Mouse (Mus musculus): ENCODE results near the gene Gcn1l1. TPM values are rescaled to one million over a fixed set of nuclear protein-coding genes. Genes with fewer than 3 reads are reported as not detected.
"Not testable (repeated sequence)": the region's sequence is repeated elsewhere in the genome, so short reads cannot be mapped to it uniquely, and the experiment has no call there.

Gene Gcn1l1
- polyA plus RNA-seq, 1 experiment from 2014 or later = 40.3 TPM

DNA sequence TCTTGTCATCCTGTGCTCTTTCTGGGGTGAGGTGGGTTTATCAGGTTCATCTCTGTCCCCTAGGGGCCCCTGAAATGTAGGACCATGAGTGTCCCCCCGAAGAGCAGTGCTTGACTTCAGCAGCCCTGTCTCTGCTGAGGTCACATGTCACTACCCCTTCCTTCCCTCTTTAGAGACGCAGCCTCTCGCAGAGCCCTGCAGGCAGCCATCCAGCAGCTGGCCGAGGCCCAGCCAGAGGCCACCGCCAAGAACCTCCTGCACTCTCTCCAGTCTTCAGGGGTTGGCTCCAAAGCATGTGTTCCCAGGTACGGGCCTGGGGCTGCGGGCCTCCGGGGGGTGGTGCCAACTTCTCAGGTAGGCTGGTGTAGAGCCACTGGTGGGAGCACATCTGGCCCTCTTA is 9.9 kb downstream of the Gcn1l1 start:
- Histone ChIP-seq H3K27me3 (replicated peaks; ENCODE audit: control insufficient read depth, insufficient read depth, low read length) (no peaks in the 10 kb centered on the region), H3K4me2 (ENCODE audit: low read depth, low read length) (no peak overlapping the region), H3K4me3 (ENCODE audit: low read depth, low read length) (no peak overlapping the region), H3K27ac (replicated peaks; ENCODE audit: low read depth, low read length) (no peak overlapping the region), H3K4me1 (ENCODE audit: control insufficient read depth, insufficient read depth, low read length) (no peaks in the 10 kb centered on the region), H3K9ac (ENCODE audit: low read depth, low read length) (no peak overlapping the region), H3K36me3 (ENCODE audit: control insufficient read depth, insufficient read depth, low read length) (peaks cover 87% of the 10 kb centered on the region), H3K9me3 (ENCODE audit: control insufficient read depth, low read length) (no peaks in the 10 kb centered on the region)
- no peak for ATAC-seq (ENCODE audit: low read depth)
- 83% methylated on average over 8 of the region's 8 CpGs for WGBS
- DNase-seq (ENCODE audit: low spot score) = no peak

GRCm38 (mm10) chr5:115577686-115578085 is 12.6 kb downstream of the Gcn1l1 start:
- H3K4me3 ChIP-seq (ENCODE audit: low read depth, low read length); H3K4me1 ChIP-seq (ENCODE audit: control insufficient read depth, insufficient read depth, low read length); H3K9ac ChIP-seq (ENCODE audit: low read depth, low read length); DNase-seq (ENCODE audit: low spot score); H3K27me3 ChIP-seq (replicated peaks; ENCODE audit: control insufficient read depth, insufficient read depth, low read length); ATAC-seq (ENCODE audit: low read depth); H3K27ac ChIP-seq (replicated peaks; ENCODE audit: low read depth, low read length); H3K4me2 ChIP-seq (ENCODE audit: low read depth, low read length): not testable (repeated sequence)
- Histone ChIP-seq H3K36me3 (ENCODE audit: control insufficient read depth, insufficient read depth, low read length) (peaks cover 94% of the 10 kb centered on the region), H3K9me3 (ENCODE audit: control insufficient read depth, low read length) (peaks cover 11% of the 10 kb centered on the region)
- WGBS = 95% methylated on average over 4 of the region's 4 CpGs

DNA sequence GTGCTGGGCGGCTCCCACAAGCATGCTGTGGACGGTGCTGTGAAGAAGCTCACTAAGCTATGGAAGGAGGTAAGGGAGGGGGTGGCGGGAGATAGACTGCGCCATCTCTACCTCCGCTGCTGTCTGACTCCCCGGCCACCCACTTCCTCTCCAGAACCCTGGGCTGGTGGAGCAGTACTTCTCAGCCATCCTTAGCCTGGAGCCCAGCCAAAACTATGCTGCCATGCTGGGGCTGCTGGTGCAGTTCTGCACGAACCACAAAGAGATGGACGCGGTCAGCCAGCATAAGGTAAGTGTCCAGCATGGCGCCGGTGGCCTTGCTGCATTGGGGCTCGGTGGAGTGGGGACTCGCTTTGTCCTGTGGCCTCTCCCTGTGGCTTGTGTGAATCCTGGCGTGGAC is 13.9 kb downstream of the Gcn1l1 start:
- Histone ChIP-seq H3K27ac (replicated peaks; ENCODE audit: low read depth, low read length) (no peak overlapping the region), H3K27me3 (replicated peaks; ENCODE audit: control insufficient read depth, insufficient read depth, low read length) (no peaks in the 10 kb centered on the region), H3K36me3 (ENCODE audit: control insufficient read depth, insufficient read depth, low read length) (peaks cover 95% of the 10 kb centered on the region), H3K4me2 (ENCODE audit: low read depth, low read length) (no peak overlapping the region), H3K9me3 (ENCODE audit: control insufficient read depth, low read length) (peaks cover 15% of the 10 kb centered on the region), H3K4me1 (ENCODE audit: control insufficient read depth, insufficient read depth, low read length) (no peaks in the 10 kb centered on the region), H3K9ac (ENCODE audit: low read depth, low read length) (no peak overlapping the region), H3K4me3 (ENCODE audit: low read depth, low read length) (no peak overlapping the region)
- WGBS = 94% methylated on average over 12 of the region's 14 CpGs
- DNase-seq (ENCODE audit: low spot score) (no peak), ATAC-seq (ENCODE audit: low read depth) (no peak)

DNA sequence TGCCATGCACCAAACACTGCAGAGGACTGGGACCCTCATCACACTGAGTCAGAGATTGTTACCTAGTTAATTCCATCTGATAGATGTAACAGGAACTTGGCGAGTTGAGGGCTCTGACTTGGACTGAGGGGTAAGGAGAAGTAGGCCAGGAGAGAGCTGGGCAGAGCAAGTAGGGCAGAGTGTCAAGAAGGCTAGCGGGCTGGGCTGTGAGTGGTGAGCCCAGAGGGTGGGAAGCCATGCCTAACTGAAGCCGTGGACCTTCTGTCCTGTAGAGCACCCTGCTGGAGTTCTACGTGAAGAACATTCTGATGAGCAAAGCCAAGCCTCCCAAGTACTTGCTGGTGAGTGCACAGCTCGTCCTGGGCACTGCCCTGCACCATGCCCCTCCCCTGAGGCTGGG is 14.3 kb downstream of the Gcn1l1 start:
- Histone ChIP-seq H3K4me1 (ENCODE audit: control insufficient read depth, insufficient read depth, low read length) (no peaks in the 10 kb centered on the region), H3K4me3 (ENCODE audit: low read depth, low read length) (no peak overlapping the region), H3K9me3 (ENCODE audit: control insufficient read depth, low read length) (peaks cover 15% of the 10 kb centered on the region), H3K27me3 (replicated peaks; ENCODE audit: control insufficient read depth, insufficient read depth, low read length) (no peaks in the 10 kb centered on the region), H3K9ac (ENCODE audit: low read depth, low read length) (no peak overlapping the region), H3K4me2 (ENCODE audit: low read depth, low read length) (no peak overlapping the region), H3K27ac (replicated peaks; ENCODE audit: low read depth, low read length) (no peak overlapping the region), H3K36me3 (ENCODE audit: control insufficient read depth, insufficient read depth, low read length) (peaks cover 95% of the 10 kb centered on the region)
- DNase-seq (ENCODE audit: low spot score) = no peak
- WGBS = 96% methylated on average over 4 of the region's 5 CpGs
- no peak for ATAC-seq (ENCODE audit: low read depth)

- ATAC-seq (ENCODE audit: low read depth) = no peak
- H3K9ac ChIP-seq (ENCODE audit: low read depth, low read length) = no peak overlapping the region
- 90% methylated on average over 14 of the region's 14 CpGs for WGBS
- no peak overlapping the region for H3K4me3 ChIP-seq (ENCODE audit: low read depth, low read length)
- peaks cover 95% of the 10 kb centered on the region for H3K36me3 ChIP-seq (ENCODE audit: control insufficient read depth, insufficient read depth, low read length)
- no peak overlapping the region for H3K4me2 ChIP-seq (ENCODE audit: low read depth, low read length)
- H3K9me3 ChIP-seq (ENCODE audit: control insufficient read depth, low read length) = peaks cover 15% of the 10 kb centered on the region
- DNase-seq (ENCODE audit: low spot score) = no peak
- H3K27ac ChIP-seq (replicated peaks; ENCODE audit: low read depth, low read length) = no peak overlapping the region
- H3K27me3 ChIP-seq (replicated peaks; ENCODE audit: control insufficient read depth, insufficient read depth, low read length) = no peaks in the 10 kb centered on the region
- H3K4me1 ChIP-seq (ENCODE audit: control insufficient read depth, insufficient read depth, low read length) = no peaks in the 10 kb centered on the region
Measured at GRCm38 (mm10) chr5:115580229-115581001, 15.4 kb downstream of the Gcn1l1 start.

- WGBS = 90% methylated on average over 9 of the region's 9 CpGs
- Histone ChIP-seq H3K4me1 (ENCODE audit: control insufficient read depth, insufficient read depth, low read length) (no peaks in the 10 kb centered on the region), H3K4me2 (ENCODE audit: low read depth, low read length) (no peak overlapping the region), H3K9ac (ENCODE audit: low read depth, low read length) (no peak overlapping the region), H3K27ac (replicated peaks; ENCODE audit: low read depth, low read length) (no peak overlapping the region), H3K27me3 (replicated peaks; ENCODE audit: control insufficient read depth, insufficient read depth, low read length) (no peaks in the 10 kb centered on the region), H3K4me3 (ENCODE audit: low read depth, low read length) (no peak overlapping the region), H3K36me3 (ENCODE audit: control insufficient read depth, insufficient read depth, low read length) (peaks cover 97% of the 10 kb centered on the region), H3K9me3 (ENCODE audit: control insufficient read depth, low read length) (peaks cover 15% of the 10 kb centered on the region)
- ATAC-seq (ENCODE audit: low read depth) (no peak), DNase-seq (ENCODE audit: low spot score) (no peak)
Measured at GRCm38 (mm10) chr5:115581662-115582061, 16.6 kb downstream of the Gcn1l1 start.

- 85% methylated on average over 12 of the region's 12 CpGs for WGBS
- no peak overlapping the region for H3K9ac ChIP-seq (ENCODE audit: low read depth, low read length)
- peaks cover 98% of the 10 kb centered on the region for H3K36me3 ChIP-seq (ENCODE audit: control insufficient read depth, insufficient read depth, low read length)
- ATAC-seq (ENCODE audit: low read depth) (no peak), DNase-seq (ENCODE audit: low spot score) (no peak)
- H3K4me3 ChIP-seq (ENCODE audit: low read depth, low read length) = no peak overlapping the region
- no peak overlapping the region for H3K4me2 ChIP-seq (ENCODE audit: low read depth, low read length)
- H3K27ac ChIP-seq (replicated peaks; ENCODE audit: low read depth, low read length) = no peak overlapping the region
- peaks cover 15% of the 10 kb centered on the region for H3K9me3 ChIP-seq (ENCODE audit: control insufficient read depth, low read length)
- H3K27me3 ChIP-seq (replicated peaks; ENCODE audit: control insufficient read depth, insufficient read depth, low read length) = no peaks in the 10 kb centered on the region
- no peaks in the 10 kb centered on the region for H3K4me1 ChIP-seq (ENCODE audit: control insufficient read depth, insufficient read depth, low read length)
Measured at GRCm38 (mm10) chr5:115585616-115586015, 20.6 kb downstream of the Gcn1l1 start.

DNA sequence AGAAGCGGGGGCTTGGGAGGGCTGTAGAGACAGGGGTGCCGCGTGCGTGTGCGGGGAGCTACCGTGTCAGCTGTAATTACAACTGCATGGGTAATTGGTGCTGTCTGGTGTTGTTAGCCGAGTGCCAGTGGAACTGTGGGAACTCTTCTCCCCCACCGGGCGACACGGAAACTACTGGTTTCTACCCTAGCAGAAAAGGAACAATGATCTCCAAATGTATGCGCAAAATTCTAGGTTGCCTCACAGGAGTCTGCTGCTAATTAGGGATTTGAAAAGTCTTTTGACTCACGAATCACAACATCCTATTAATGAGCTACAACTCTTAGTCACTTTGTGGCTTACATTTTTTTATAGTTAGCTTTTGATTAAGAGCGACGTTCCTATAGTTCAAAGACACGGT is 21.1 kb downstream of the Gcn1l1 start:
- no peaks in the 10 kb centered on the region for H3K27me3 ChIP-seq (replicated peaks; ENCODE audit: control insufficient read depth, insufficient read depth, low read length)
- 77% methylated on average over 15 of the region's 15 CpGs for WGBS
- peaks cover 98% of the 10 kb centered on the region for H3K36me3 ChIP-seq (ENCODE audit: control insufficient read depth, insufficient read depth, low read length)
- H3K9me3 ChIP-seq (ENCODE audit: control insufficient read depth, low read length) = peaks cover 15% of the 10 kb centered on the region
- H3K4me3 ChIP-seq (ENCODE audit: low read depth, low read length) = no peak overlapping the region
- no peak overlapping the region for H3K27ac ChIP-seq (replicated peaks; ENCODE audit: low read depth, low read length)
- no peak overlapping the region for H3K9ac ChIP-seq (ENCODE audit: low read depth, low read length)
- H3K4me2 ChIP-seq (ENCODE audit: low read depth, low read length) = no peak overlapping the region
- no peaks in the 10 kb centered on the region for H3K4me1 ChIP-seq (ENCODE audit: control insufficient read depth, insufficient read depth, low read length)
- ATAC-seq (ENCODE audit: low read depth) (no peak), DNase-seq (ENCODE audit: low spot score) (no peak)

- Histone ChIP-seq H3K4me2 (ENCODE audit: low read depth, low read length) (no peak overlapping the region), H3K4me1 (ENCODE audit: control insufficient read depth, insufficient read depth, low read length) (no peaks in the 10 kb centered on the region), H3K9ac (ENCODE audit: low read depth, low read length) (no peak overlapping the region), H3K9me3 (ENCODE audit: control insufficient read depth, low read length) (peaks cover 13% of the 10 kb centered on the region), H3K36me3 (ENCODE audit: control insufficient read depth, insufficient read depth, low read length) (peaks cover 98% of the 10 kb centered on the region), H3K27me3 (replicated peaks; ENCODE audit: control insufficient read depth, insufficient read depth, low read length) (no peaks in the 10 kb centered on the region), H3K4me3 (ENCODE audit: low read depth, low read length) (no peak overlapping the region), H3K27ac (replicated peaks; ENCODE audit: low read depth, low read length) (no peak overlapping the region)
- DNase-seq (ENCODE audit: low spot score) (no peak), ATAC-seq (ENCODE audit: low read depth) (no peak)
- WGBS = 90% methylated on average over 2 of the region's 2 CpGs
Measured at GRCm38 (mm10) chr5:115586780-115587179, 21.7 kb downstream of the Gcn1l1 start.
